Mouse (Mus musculus): Measurements from ENCODE around the gene Nyap1. TPM values are rescaled to one million over a fixed set of nuclear protein-coding genes. Genes with fewer than 3 reads are reported as not detected.

Nyap1 gene
- polyA plus RNA-seq (2015; fragmentation: Illumina TruSeq; extraction: RNeasy Lipid Tissue Mini Kit (QIAGEN cat#74804); ENCODE audit: insufficient read depth, low replicate concordance) = 0.19 TPM

DNA sequence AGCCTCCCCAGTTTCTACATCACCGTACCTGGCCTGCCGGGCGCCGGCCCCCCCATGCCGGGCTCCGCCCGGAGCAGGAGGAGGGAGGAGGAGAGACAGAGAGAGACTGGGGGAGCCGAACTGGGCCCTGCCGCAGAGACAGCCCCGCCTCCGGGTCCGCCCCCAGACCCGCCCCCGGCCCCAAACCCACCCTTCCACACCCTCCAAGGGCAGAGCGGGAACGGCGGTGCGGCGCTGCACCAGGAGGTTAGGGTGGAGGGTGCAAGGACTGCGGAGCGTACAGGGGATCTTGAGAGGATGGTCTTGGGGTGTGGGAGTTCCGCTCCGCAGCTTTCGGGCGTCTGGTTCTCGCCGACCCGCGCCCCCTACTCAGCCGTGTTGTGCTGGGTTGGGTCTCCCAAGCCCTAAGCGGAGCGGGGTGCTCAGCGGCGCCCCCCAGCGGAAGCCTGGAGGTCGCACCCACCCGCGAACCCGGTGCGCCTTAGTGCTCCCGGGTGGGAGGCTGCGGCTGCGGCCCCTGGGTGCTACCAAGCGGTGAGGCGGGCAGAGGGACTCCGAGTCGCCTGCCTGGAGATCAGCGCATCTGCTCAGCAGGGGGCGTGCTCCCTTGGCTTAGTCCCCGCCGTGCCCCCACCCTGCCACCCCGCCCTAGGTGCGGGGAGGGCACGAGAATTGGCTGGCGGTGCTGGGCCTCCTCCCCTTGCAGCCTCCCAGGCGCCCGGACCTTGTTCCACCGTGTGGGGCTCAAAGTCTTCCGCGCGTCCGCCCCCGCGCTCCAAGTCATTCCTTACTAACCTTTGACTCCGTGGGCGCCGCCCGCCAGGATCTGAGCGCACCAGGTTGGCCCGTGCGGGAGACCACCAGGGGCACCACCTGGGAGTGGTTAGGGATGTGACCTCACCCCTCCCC, at the start of gene Nyap1:
Gene Nyap1, minus strand, starts transcription at position 585 of the 909 bp plus-strand sequence.

DNA sequence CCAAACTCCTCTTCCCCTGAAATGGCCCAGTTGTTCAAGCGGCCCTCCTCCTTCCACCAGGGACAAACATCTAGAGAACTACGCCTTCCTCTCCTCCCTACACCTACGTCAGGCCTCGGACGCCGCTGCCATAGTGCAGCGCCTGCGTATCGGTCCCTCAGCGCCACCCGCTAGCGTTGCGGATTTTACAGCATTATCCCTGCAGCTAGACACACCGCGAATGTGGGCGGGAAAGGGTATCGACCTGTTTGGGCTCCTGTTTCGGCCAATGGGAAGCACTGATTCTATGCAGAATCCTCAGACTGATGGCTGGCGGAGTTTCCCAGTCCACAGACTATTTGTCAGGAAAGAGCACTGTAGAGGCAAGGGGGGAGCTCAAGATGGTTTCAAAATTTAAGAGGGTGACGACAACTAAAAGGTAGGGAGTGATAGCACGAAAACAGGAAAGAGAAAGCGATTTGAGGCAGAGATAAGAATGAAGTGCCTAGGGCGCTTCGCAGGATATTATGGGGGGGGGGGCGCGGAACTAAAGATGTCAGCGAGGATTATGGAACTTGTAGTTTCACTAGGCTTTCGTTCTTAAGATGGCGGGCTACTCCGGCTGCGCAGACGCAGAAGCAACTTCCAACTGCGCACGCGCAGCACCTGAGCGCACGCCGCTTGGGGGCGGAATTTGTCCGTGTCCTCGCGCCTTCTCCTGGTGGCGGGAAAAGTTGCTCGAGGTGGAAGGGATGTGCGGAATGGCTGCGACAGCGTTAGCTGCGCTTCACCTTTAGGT, 45.9 kb upstream of the Nyap1 start, which contains the start of the genes Mepce and Zcwpw1:
Gene Mepce, minus strand, starts transcription at position 505 of the 778 bp plus-strand sequence.
Gene Zcwpw1, plus strand, starts transcription at position 648 of the 778 bp plus-strand sequence.

DNA sequence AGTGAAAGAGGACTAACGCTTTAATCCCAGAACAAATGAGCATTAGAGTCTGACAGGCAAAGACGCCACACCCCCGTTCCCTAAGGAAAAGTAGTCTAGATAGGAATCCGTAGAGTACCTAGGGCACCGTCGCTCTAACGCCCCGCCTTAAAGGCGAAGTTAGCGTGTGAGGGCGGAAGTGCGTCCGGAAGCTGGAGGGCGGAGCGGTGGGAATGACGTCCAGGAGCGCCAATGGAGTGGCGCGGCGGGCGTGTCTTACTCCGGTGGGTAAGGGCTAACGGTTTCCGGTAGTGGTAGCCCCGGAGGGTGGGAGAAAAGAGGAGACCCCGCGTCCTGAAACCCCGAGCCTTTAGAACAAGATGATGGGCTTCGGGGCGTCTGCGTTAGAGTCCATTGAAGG, 37.2 kb upstream of the Nyap1 start, which contains the start of gene Ppp1r35:
Gene Ppp1r35, plus strand, starts transcription at position 215 of the 400 bp plus-strand sequence.

DNA sequence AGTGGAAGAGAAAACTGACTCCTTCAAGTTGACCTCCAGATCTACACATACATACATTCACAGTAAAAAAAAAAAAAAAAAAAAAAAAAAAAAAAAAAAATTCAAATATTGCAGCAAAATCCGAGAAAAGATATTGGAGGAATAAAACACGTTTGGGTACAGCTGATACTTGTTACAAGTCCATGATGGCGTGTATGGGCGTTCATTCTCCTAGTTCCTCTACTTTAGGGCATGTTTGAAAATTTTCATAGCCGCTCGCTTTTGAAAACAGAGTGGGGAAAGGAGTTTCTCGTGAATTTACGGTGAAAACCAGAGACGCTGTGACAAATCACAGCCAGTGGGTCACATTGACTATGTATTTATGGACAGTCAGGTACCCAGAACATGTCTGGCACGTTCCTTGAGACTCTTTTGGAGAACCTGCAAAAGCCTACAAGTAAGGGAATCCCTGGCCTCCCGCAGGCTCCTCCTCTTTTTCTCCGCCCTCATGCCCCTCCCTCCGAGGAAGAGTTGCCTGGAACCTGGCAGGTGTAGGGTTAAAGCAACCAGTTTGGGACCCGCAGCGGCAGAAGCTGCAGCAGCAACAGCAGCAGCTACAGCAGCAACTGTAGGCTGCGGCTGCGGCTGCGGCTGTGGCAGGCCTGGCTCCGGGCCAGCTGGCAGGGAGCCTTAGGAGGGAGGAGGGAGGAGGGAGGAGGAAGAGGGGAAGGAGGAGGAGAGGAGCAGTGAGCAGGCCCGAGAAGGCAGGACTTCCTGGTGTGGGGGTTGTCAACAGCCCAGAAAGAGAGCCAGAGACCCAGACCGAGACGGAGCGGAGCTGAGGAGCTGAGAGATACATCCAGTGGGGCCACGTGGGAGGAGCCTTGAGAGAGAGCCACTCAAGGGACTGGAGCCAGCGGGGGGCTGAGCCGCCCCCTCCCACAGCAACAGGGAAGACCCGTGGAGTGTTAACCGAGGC, 4.1 kb upstream of the Nyap1 start, which contains the start of gene Tsc22d4:
Gene Tsc22d4, plus strand, starts transcription at position 517 of the 958 bp plus-strand sequence.

DNA sequence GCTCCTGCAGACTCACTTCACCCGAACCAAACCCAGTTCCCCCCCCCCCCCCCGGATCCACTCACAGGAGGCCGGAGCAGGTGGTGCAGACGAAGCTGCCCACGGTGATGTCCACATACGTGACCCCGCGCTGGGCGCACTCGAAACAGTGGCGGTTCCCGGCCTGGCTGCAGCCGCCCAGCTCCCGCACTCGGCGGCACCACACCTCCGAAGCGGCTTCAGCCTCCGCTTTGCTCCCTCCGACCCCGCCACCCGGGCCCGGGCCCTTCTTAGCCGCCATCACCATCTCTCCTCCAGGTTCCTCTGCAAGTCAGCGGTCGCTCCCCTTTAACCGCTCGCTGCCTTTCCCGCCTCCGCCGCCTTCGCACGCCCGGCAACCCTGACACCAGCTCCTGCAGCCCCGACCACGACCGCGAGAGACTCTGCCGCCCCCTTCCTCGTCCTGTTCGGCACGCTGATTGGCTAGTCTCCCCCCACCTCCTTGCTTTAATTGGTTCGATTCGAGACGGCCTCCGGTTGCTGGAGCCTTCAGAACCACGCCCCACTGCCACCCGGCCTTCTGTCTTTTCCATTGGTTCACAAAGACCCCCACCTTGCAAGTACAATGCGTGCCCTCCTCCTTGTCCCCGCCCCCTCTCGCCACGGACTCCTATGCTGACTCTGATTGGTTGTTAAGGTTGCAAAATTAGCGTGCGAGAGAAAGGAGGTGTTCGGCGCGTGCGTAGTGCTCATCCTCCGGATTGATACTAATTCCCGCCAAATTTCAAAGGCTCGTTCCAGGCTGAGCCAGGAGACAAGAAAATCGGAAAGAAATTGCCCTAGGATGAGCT, 56.9 kb downstream of the Nyap1 start, which contains the start of gene Agfg2:
Gene Agfg2, minus strand, starts transcription at position 433 of the 830 bp plus-strand sequence.

Other genes with a start within 250 kb of the Nyap1 start
- gene Pop7, start 239.1 kb downstream of the Nyap1 start, polyA plus RNA-seq (2015; fragmentation: Illumina TruSeq; extraction: RNeasy Lipid Tissue Mini Kit (QIAGEN cat#74804); ENCODE audit: insufficient read depth, low replicate concordance) = 5.8 TPM
- 17.4 TPM for gene Gigyf1, start 223.1 kb downstream of the Nyap1 start, polyA plus RNA-seq (2015; fragmentation: Illumina TruSeq; extraction: RNeasy Lipid Tissue Mini Kit (QIAGEN cat#74804); ENCODE audit: insufficient read depth, low replicate concordance)
- gene Epo, start 208.4 kb downstream of the Nyap1 start, polyA plus RNA-seq (2015; fragmentation: Illumina TruSeq; extraction: RNeasy Lipid Tissue Mini Kit (QIAGEN cat#74804); ENCODE audit: insufficient read depth, low replicate concordance) = not detected
- 75.7 TPM for gene Gnb2, start 208.1 kb downstream of the Nyap1 start, polyA plus RNA-seq (2015; fragmentation: Illumina TruSeq; extraction: RNeasy Lipid Tissue Mini Kit (QIAGEN cat#74804); ENCODE audit: insufficient read depth, low replicate concordance)
- gene Actl6b, start 188.1 kb downstream of the Nyap1 start, polyA plus RNA-seq (2015; fragmentation: Illumina TruSeq; extraction: RNeasy Lipid Tissue Mini Kit (QIAGEN cat#74804); ENCODE audit: insufficient read depth, low replicate concordance) = not detected
- 0.90 TPM for gene Tfr2, start 171.8 kb downstream of the Nyap1 start, polyA plus RNA-seq (2015; fragmentation: Illumina TruSeq; extraction: RNeasy Lipid Tissue Mini Kit (QIAGEN cat#74804); ENCODE audit: insufficient read depth, low replicate concordance)
- gene Mospd3, start 140.5 kb downstream of the Nyap1 start, polyA plus RNA-seq (2015; fragmentation: Illumina TruSeq; extraction: RNeasy Lipid Tissue Mini Kit (QIAGEN cat#74804); ENCODE audit: insufficient read depth, low replicate concordance) = 12.5 TPM
- 39.5 TPM for gene Pcolce, start 127.8 kb downstream of the Nyap1 start, polyA plus RNA-seq (2015; fragmentation: Illumina TruSeq; extraction: RNeasy Lipid Tissue Mini Kit (QIAGEN cat#74804); ENCODE audit: insufficient read depth, low replicate concordance)
- not detected for gene Fbxo24, start 112.6 kb downstream of the Nyap1 start, polyA plus RNA-seq (2015; fragmentation: Illumina TruSeq; extraction: RNeasy Lipid Tissue Mini Kit (QIAGEN cat#74804); ENCODE audit: insufficient read depth, low replicate concordance)
- gene Lrch4, start 112.5 kb downstream of the Nyap1 start, polyA plus RNA-seq (2015; fragmentation: Illumina TruSeq; extraction: RNeasy Lipid Tissue Mini Kit (QIAGEN cat#74804); ENCODE audit: insufficient read depth, low replicate concordance) = 29.7 TPM
- gene Gm20605, start 112.4 kb downstream of the Nyap1 start, polyA plus RNA-seq (2015; fragmentation: Illumina TruSeq; extraction: RNeasy Lipid Tissue Mini Kit (QIAGEN cat#74804); ENCODE audit: insufficient read depth, low replicate concordance) = 19.4 TPM
- gene Sap25, start 100.3 kb downstream of the Nyap1 start, polyA plus RNA-seq (2015; fragmentation: Illumina TruSeq; extraction: RNeasy Lipid Tissue Mini Kit (QIAGEN cat#74804); ENCODE audit: insufficient read depth, low replicate concordance) = 45.6 TPM
- 0.64 TPM for gene Irs3, start 95.9 kb downstream of the Nyap1 start, polyA plus RNA-seq (2015; fragmentation: Illumina TruSeq; extraction: RNeasy Lipid Tissue Mini Kit (QIAGEN cat#74804); ENCODE audit: insufficient read depth, low replicate concordance)
- gene Agfg2, start 56.9 kb downstream of the Nyap1 start, polyA plus RNA-seq (2015; fragmentation: Illumina TruSeq; extraction: RNeasy Lipid Tissue Mini Kit (QIAGEN cat#74804); ENCODE audit: insufficient read depth, low replicate concordance) = 8.7 TPM
- 31.3 TPM for gene Tsc22d4, start 4.1 kb upstream of the Nyap1 start, polyA plus RNA-seq (2015; fragmentation: Illumina TruSeq; extraction: RNeasy Lipid Tissue Mini Kit (QIAGEN cat#74804); ENCODE audit: insufficient read depth, low replicate concordance)
- gene Ppp1r35, start 37.2 kb upstream of the Nyap1 start, polyA plus RNA-seq (2015; fragmentation: Illumina TruSeq; extraction: RNeasy Lipid Tissue Mini Kit (QIAGEN cat#74804); ENCODE audit: insufficient read depth, low replicate concordance) = 5.9 TPM
- 37.2 TPM for gene Mepce, start 46.0 kb upstream of the Nyap1 start, polyA plus RNA-seq (2015; fragmentation: Illumina TruSeq; extraction: RNeasy Lipid Tissue Mini Kit (QIAGEN cat#74804); ENCODE audit: insufficient read depth, low replicate concordance)
- 34.2 TPM for gene Zcwpw1, start 46.2 kb upstream of the Nyap1 start, polyA plus RNA-seq (2015; fragmentation: Illumina TruSeq; extraction: RNeasy Lipid Tissue Mini Kit (QIAGEN cat#74804); ENCODE audit: insufficient read depth, low replicate concordance)
- 50.0 TPM for gene Pilra, start 94.7 kb upstream of the Nyap1 start, polyA plus RNA-seq (2015; fragmentation: Illumina TruSeq; extraction: RNeasy Lipid Tissue Mini Kit (QIAGEN cat#74804); ENCODE audit: insufficient read depth, low replicate concordance)
- gene Pilrb1, start 116.5 kb upstream of the Nyap1 start, polyA plus RNA-seq (2015; fragmentation: Illumina TruSeq; extraction: RNeasy Lipid Tissue Mini Kit (QIAGEN cat#74804); ENCODE audit: insufficient read depth, low replicate concordance) = 59.4 TPM
- 53.7 TPM for gene Pilrb2, start 130.2 kb upstream of the Nyap1 start, polyA plus RNA-seq (2015; fragmentation: Illumina TruSeq; extraction: RNeasy Lipid Tissue Mini Kit (QIAGEN cat#74804); ENCODE audit: insufficient read depth, low replicate concordance)
- gene Cyp3a13, start 180.0 kb upstream of the Nyap1 start, polyA plus RNA-seq (2015; fragmentation: Illumina TruSeq; extraction: RNeasy Lipid Tissue Mini Kit (QIAGEN cat#74804); ENCODE audit: insufficient read depth, low replicate concordance) = not detected
- not detected for gene Gjc3, start 221.5 kb upstream of the Nyap1 start, polyA plus RNA-seq (2015; fragmentation: Illumina TruSeq; extraction: RNeasy Lipid Tissue Mini Kit (QIAGEN cat#74804); ENCODE audit: insufficient read depth, low replicate concordance)
- gene Azgp1, start 239.9 kb upstream of the Nyap1 start, polyA plus RNA-seq (2015; fragmentation: Illumina TruSeq; extraction: RNeasy Lipid Tissue Mini Kit (QIAGEN cat#74804); ENCODE audit: insufficient read depth, low replicate concordance) = not detected